Mouse (Mus musculus) brain, embryonic 14.5 days (tissue): ENCODE measurements around the gene Lrrc20.

Experiments used
- CTCF ChIP-seq: fragments of 200-500 bp; IDR thresholded peaks from 2 replicates; pipeline ENCODE4 v1.5.1; 2012; ENCODE audit warnings: inconsistent platforms, mild to moderate bottlenecking, moderate library complexity, borderline replicate concordance; ENCODE audit not compliant: insufficient read depth, insufficient read length; ENCODE audit errors: extremely low read depth
- POLR2A ChIP-seq: fragments of 200-500 bp; IDR thresholded peaks from 2 replicates; pipeline ENCODE4 v1.6.1; 2012; ENCODE audit warnings: mild to moderate bottlenecking, inconsistent platforms, borderline replicate concordance; ENCODE audit not compliant: poor library complexity, insufficient read depth, insufficient read length, severe bottlenecking; ENCODE audit errors: extremely low read depth

DNA sequence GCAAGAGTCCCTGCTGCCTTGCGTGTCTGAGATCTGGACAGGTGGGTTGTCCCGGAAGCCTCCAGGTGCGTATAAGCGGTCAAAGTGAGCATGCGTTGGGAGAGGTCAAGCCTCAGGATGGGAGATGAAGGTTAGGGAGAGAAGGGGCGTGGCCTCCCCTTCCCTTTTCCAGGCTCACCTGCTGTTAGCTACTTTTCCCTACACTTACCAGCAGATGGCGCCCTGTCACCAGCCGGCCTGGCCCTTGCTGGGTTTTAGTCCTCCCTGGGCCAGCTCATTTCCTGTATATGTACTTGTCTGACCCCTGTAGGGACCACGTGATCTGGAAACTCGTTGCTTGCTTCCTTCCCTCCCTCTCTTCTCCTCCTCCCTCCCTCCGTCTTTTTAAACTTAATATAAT lies 16.4 kb downstream of the Lrrc20 start:
- peak; percentile 88 for TF ChIP-seq CTCF
- no peak for TF ChIP-seq POLR2A
